Mouse (Mus musculus) bone marrow, adult 2 months (tissue): ENCODE data around the gene Adgrf5.

Experiments
- CTCF ChIP-seq: fragments of 200-500 bp; IDR thresholded peaks from 2 replicates; pipeline ENCODE4 v1.5.1; 2011; ENCODE audit warnings: low read length, control low read depth; ENCODE audit not compliant: control insufficient read depth, insufficient read depth
- POLR2A ChIP-seq: fragments of 200-500 bp; IDR thresholded peaks from 2 replicates; pipeline ENCODE4 v1.6.1; 2011; ENCODE audit warnings: low read depth, mild to moderate bottlenecking, control low read depth, low read length, borderline replicate concordance; ENCODE audit not compliant: control insufficient read depth

DNA sequence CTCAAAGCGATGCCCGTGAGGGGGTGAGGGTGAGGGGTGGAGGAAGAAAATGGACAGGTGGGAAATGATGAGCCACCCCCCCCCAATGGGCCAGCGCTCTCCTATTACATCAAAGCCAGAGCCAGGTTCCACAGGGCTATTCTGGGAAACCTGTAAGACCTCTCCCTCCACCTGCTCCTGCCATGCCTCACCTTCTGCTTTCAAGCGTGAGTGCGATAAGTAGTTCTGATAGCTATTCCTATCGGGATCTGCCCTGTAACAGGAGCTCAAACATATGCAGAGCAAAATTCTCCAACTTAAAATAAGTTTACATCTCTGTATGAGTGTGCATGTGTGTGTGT lies 144.3 kb downstream of the Adgrf5 start:
- no peak for TF ChIP-seq POLR2A
- no peak for TF ChIP-seq CTCF
